Mouse (Mus musculus): Measurements from ENCODE around the gene Ociad2. TPM values are rescaled to one million over a fixed set of nuclear protein-coding genes. Genes with fewer than 3 reads are reported as not detected.

The Ociad2 gene
- total RNA-seq, 1 experiment from 2014 or later = not detected

DNA sequence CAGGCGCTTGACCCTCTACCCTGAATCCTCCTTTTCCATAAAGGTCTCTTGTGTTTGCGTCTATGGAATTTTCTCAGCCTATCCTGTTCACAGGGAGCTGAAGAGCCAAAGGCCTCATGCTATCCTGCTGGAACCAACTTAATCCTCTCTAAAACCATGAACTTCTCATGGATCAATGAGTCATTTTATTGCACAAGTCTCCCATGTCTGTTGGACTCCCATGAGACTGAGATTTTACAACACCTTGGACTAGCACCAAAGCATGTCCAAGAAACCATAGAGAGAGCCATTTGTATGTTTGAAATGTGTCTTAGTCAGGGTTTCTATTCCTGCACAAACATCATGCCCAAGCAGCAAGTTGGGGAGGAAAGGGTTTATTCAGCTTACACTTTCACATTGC lies 26.2 kb downstream of the Ociad2 start:
- ATAC-seq (replicated peaks; ENCODE audit: insufficient number of reproducible peaks, low FRiP score, low TSS enrichment, poor library complexity, severe bottlenecking) = no peak

DNA sequence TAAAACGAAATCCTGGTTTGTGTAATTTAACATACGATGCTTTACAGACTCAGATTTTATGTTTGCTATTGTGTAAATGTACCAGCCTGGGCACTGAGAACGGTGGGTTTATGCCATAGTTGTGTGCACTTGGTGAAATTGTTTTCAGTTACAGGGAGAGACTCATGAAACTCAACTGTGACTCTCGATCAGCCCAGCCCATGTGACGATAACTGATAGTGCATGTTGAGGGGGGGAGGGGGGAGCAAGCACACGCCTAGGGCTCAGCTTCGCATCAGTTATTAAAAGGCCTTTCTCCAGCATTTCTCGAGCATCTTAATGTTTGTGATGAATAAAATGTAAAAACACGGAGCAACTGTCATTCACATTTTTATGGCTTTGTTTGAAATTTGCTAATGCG lies 27.2 kb downstream of the Ociad2 start:
- no peak for ATAC-seq (replicated peaks; ENCODE audit: insufficient number of reproducible peaks, low FRiP score, low TSS enrichment, poor library complexity, severe bottlenecking)

DNA sequence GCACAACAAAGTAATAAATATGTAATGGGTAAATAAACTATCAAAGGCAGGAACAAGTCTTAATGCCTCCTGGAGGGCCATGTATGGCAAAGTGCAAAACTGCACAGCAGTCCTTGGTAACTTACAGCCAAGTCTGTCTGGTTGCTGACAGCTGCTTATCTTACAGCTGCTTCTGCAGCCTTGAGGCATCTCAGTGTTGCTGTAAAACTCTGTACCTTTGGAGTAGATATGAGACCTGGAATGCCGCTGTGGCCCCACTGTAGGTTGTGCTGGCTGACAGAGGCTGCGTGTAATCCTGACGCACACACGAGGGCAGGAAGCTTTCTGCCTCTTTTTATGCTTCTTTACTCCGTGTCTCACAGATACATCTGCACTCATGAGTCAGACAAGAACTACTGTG lies 29.4 kb downstream of the Ociad2 start:
- ATAC-seq (replicated peaks; ENCODE audit: insufficient number of reproducible peaks, low FRiP score, low TSS enrichment, poor library complexity, severe bottlenecking) = no peak

DNA sequence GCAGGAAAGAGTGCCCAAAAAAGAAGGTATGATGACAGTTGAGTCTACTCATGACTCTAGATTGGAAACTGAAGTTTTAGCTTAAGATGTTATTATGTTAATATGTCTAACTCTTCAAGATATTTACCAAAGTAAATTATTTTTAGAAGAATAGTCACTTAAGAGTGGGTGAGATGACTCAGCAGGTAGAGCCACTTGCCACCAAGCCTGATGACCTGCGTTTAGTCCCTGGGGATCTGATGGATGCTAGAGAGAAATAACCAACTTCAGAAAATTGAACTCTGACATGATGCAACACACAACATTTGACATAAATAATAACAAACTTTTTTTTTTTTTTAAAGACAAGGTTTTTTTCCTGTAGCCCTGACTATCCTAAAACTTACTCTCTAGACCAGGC lies 30.4 kb downstream of the Ociad2 start:
- ATAC-seq (replicated peaks; ENCODE audit: insufficient number of reproducible peaks, low FRiP score, low TSS enrichment, poor library complexity, severe bottlenecking) = no peak

DNA sequence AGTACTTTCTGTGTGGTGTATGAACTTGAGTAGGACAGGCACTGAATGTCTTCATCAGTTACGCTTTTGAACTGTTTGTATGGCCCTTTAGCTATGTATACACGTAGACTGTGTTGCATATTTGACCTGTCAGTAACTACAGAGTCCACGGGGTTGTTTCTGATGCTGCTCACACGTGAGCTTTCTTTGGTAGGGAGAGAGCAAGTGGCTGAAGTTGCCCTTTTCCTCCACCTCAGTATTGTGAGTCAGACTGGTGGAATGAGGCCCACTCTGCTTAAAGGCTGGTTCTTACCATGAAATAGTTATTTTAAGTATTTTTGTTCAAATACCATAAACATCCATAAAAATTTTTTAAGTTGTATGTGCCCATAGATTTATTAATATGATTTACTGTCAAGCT lies 31.3 kb downstream of the Ociad2 start:
- ATAC-seq (replicated peaks; ENCODE audit: insufficient number of reproducible peaks, low FRiP score, low TSS enrichment, poor library complexity, severe bottlenecking) = no peak

DNA sequence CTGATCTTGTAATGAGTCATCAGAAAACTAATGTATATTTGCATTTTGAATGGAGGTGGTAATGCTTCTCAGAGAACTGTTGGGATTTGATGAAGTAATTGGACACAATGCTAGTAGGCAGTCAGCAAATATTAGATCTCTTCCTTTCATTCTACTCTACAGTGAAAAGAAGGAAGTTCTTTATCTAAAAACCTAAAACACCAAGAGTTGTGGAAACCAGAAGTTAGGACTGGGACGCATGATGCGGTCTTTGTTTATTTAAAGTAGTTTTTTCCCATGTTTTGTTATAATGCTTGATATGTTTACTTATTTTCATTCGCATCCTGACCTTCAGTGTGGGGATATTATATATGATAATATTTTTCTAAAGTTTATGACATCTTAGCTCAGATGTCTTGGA lies 33.5 kb downstream of the Ociad2 start:
- no peak for ATAC-seq (replicated peaks; ENCODE audit: insufficient number of reproducible peaks, low FRiP score, low TSS enrichment, poor library complexity, severe bottlenecking)

DNA sequence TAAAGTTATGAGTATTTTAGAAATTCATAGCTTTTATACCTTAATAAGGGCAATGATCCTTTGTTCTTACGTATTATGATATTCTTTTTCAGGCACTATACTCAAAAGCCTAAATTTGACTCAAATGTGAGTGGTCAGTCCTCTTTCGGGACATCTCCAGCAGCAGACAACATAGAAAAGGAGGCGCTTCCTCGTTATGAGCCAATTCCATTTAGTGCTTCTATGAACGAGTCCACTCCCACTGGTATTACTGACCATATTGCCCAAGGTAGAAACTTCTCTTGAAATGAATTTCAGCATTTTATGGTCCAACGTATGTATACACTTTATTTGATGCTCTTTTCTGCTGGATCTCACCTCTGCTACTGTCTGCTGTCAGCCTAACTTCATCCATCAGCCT lies 34.3 kb downstream of the Ociad2 start:
- ATAC-seq (replicated peaks; ENCODE audit: insufficient number of reproducible peaks, low FRiP score, low TSS enrichment, poor library complexity, severe bottlenecking) = no peak

DNA sequence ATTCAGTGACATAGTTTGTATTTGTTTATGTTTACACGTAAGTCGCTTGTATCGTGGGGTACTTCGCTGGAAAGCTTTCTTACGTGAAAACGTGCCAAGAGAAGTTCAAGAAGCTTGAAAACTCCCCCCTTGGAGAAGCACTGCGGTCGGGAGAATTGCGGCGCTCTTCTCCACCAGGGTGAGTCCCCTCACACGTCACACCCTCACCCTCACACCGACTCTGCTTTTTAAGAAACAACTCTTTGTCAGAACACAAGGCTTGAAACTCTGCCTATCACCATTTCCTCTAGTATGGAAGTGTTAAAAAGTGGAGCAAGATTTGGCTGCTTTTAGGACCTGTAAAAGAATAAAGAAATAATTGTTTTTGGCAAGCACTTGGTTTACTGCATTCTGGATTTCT lies 36.3 kb downstream of the Ociad2 start:
- ATAC-seq (replicated peaks; ENCODE audit: insufficient number of reproducible peaks, low FRiP score, low TSS enrichment, poor library complexity, severe bottlenecking) = no peak

DNA sequence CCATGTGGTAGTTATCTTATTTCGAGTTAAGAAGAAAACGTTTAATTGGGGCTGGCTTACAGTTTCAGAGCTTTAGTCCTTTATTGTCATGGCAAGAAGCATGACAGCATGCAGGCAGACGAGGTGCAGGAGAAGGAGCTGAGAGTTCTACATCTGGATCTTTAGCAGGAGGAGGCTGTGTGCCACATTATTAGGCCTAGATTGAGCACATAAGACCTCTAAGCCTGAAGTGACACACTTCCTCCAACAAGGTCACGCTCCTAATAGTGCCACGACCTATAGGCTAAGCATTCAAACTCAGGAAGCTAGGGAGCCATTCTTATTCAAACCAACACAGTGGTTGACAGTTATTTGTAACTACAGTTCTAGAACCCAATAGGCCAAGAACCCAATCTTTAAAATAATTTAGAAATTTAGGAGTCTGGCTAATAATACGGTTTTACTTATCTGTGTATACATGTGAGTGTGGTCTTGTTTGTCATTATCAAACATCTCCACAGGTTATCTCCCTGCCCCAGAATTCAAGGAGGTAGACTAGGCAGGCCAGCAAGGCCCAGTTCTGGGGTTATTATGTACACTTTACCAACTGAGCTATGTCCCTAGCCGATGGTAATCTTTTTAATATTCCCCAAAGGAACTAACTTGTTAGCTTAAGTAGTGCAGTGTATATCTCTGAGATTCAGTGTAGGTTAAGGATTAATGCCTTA lies 39.1 kb downstream of the Ociad2 start:
- ATAC-seq (replicated peaks; ENCODE audit: insufficient number of reproducible peaks, low FRiP score, low TSS enrichment, poor library complexity, severe bottlenecking) = no peak

DNA sequence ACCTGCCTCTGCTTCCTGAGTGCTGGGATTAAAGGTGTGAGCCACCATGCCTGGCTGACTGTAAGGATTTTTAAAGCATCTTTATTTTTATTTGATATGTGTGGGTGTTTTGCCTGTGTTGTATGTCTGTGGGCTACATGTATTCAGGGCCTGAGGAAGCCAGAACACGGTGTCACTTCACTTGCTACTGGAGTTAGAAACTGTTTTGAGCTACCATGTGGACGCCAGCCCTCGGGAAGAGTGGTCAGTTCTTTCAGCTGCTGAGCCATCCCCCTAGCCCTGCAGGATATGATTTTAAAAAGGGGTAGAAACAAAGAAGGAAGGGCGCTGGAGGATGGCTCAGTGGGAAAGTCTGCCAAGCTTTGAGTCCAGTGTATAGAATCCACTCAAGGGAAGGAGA lies 44.9 kb downstream of the Ociad2 start:
- ATAC-seq (replicated peaks; ENCODE audit: insufficient number of reproducible peaks, low FRiP score, low TSS enrichment, poor library complexity, severe bottlenecking) = no peak

DNA sequence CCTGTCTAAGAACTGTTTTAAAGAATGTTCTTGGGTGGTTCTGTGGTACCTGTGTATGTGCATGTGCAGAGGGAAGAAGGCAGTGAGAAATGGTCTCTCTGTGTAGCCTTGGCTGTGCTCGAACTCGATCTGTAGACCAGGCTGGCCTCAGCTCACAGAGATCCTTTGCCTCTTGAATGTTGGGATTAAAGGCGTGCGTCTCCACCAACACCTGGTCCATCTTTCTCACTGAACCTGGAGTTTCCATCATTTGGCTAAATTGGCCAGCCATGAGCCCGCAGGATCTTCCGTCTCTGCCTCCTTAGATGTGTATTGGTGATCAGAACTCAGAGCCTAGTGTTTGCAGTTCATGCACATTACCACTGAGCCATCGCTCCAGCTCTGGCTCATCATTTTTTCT lies 45.8 kb downstream of the Ociad2 start:
- no peak for ATAC-seq (replicated peaks; ENCODE audit: insufficient number of reproducible peaks, low FRiP score, low TSS enrichment, poor library complexity, severe bottlenecking)

DNA sequence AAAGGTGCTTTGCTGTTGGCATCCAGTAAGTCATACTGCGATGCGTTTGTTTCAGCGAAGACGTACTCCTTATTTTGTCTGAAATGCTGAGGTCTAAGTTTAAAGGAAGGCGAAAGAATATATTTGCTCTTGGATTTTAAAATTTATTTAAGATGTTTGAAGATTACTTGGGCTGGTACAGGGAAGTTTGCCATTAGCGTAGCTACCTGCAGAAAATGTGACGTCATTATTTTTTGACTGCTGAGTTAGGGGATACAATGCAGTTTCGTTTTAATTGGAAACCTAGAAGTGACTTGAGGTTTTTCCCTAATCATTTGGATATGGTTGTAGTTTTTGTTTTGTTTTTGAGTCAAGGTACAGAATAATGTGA lies 47.4 kb downstream of the Ociad2 start:
- ATAC-seq (replicated peaks; ENCODE audit: insufficient number of reproducible peaks, low FRiP score, low TSS enrichment, poor library complexity, severe bottlenecking) = no peak

DNA sequence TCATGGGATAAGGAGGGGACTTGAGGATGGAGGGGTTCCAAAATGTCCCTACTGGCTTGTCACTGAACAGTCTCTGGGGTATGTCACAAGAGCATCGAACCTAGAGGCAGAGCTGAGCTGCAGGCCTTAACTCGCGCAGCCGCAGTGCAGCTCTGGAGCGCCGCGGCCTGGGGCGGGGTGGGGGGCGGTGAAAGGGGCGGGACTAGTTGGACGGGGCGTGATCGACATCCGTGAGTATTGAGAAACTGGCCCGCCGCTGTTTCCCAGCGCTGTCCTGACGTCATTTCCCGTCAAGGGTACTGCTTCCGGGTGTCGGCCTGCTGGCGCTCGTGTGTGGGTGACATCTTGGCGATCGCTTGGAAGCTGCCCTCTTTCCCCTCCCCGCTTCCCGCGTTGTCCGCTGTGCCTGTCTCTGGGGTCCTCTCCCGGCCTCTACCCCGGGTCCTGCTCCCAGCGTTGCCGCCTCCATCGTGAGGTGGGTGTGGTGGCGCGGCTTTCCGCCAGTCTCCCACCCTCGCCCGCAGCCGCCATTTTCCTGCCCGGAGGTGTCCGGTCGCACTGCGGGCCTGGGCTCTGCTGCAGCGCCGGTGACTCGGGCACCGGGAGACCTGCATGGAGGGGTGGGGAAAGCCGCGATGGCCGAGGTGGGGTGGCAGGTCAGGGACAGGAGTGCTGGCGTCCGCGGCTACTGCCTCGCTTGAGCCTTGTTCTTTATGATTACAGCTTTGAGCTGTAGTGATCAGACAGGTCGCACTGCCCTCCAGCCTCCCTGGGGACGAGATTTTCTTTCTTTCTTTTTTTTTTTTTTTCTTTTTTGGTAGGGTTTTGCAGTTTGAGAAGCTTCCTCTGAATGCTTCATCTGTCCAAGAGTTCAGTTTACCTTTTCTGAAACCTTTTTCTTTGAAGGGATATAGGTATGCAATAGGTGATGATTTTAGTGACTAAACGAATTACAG lies 48.0 kb downstream of the Ociad2 start, which contains the start of gene Ociad1:
Gene Ociad1 (plus strand): TSS at position 283 of the 956 bp plus-strand sequence.
- peak; percentile 98 for ATAC-seq (replicated peaks; ENCODE audit: insufficient number of reproducible peaks, low FRiP score, low TSS enrichment, poor library complexity, severe bottlenecking)

DNA sequence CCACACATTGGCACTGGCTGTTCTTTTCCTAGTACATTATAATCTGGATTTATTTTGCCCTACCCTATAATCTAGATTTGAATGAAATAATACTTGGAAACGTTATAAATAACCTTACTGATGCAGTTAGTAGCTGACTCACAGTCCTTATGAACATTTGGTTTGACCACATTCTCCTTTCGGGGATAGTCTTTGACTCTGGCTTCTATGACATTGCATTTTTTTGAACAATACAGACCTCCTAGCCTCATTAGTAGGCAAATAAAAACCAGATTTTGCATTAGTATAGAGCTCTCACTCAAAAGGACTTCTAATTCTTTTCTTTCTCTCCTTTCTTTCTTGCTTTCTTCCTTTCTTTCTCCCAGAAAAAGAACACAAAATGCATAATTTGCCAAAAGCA lies 50.9 kb downstream of the Ociad2 start:
- no peak for ATAC-seq (replicated peaks; ENCODE audit: insufficient number of reproducible peaks, low FRiP score, low TSS enrichment, poor library complexity, severe bottlenecking)

DNA sequence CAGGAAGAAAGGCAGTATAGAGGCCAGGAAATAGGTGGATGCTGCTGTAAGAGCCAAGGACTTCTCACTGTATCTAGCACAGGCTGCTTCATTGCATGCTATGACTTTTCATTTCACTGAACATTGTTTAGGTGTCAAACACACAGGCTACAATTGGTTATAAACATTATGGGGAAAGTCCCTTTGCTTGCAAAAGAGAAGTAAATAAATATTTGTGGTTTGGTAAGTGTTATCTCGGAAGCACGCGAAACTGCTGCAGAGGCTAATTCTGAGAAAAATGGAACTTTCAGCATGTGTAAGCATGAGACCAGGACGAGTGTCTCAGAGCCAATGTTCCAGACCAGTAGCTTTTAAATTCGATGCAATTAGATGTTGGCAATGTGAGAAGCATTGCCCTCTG lies 54.2 kb downstream of the Ociad2 start:
- ATAC-seq (replicated peaks; ENCODE audit: insufficient number of reproducible peaks, low FRiP score, low TSS enrichment, poor library complexity, severe bottlenecking) = peak; percentile 53

DNA sequence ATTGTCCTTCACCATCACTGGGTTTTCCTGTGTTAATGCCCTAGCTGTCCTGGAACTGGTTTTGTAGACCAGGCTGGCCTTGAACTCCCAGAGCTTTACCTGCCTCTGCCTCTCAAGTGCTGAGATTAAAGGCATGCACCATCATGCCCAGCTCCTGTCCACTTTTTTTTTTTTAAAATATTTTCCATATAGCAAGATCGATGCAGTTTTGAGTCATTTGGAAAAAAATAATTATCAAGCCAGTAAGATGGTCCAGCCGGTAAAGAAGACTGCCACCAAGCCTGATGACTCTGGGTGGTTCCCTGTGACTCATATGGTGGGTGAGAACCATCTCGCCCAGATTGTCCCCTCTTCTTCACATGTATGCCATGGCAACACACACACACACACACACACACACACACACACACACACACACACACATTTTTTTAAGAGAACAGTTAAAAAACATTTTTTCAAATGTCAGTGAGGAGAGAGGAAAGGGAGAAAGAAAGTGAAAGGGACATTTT lies 55.3 kb downstream of the Ociad2 start:
- no peak for ATAC-seq (replicated peaks; ENCODE audit: insufficient number of reproducible peaks, low FRiP score, low TSS enrichment, poor library complexity, severe bottlenecking)

DNA sequence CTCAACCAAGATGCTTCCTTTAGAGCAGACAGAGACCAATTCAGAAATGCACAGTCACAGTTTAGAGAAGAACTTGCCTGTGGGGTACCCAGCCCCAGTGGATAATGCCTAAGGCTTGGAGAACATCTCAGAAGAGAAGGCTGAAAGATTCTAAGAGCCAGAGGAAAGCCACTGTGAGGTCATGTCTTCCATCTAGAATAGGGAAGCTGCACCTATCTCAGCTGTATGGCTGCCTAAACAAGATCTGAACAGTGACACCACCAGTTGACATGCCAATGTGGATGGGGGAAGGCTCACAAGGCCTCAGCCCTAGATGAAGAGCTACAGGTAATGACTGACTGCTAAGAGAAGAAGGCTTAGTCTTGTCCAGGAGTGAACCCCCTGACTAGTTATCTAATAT lies 56.8 kb downstream of the Ociad2 start:
- ATAC-seq (replicated peaks; ENCODE audit: insufficient number of reproducible peaks, low FRiP score, low TSS enrichment, poor library complexity, severe bottlenecking) = no peak

DNA sequence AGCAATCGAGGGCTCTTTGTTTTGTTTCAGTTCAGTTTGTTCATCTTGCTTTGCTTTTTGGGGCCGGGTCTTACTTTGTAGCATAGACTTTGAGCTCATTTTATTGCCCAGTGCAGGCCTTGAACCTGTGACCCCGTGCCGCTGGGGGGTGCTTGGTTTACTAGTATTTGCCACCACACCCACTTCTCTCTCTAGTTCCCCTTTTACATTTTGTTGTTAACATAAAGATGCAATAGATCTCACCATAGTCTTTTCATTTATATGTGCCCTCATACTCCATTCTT lies 60.3 kb downstream of the Ociad2 start:
- no peak for ATAC-seq (replicated peaks; ENCODE audit: insufficient number of reproducible peaks, low FRiP score, low TSS enrichment, poor library complexity, severe bottlenecking)

DNA sequence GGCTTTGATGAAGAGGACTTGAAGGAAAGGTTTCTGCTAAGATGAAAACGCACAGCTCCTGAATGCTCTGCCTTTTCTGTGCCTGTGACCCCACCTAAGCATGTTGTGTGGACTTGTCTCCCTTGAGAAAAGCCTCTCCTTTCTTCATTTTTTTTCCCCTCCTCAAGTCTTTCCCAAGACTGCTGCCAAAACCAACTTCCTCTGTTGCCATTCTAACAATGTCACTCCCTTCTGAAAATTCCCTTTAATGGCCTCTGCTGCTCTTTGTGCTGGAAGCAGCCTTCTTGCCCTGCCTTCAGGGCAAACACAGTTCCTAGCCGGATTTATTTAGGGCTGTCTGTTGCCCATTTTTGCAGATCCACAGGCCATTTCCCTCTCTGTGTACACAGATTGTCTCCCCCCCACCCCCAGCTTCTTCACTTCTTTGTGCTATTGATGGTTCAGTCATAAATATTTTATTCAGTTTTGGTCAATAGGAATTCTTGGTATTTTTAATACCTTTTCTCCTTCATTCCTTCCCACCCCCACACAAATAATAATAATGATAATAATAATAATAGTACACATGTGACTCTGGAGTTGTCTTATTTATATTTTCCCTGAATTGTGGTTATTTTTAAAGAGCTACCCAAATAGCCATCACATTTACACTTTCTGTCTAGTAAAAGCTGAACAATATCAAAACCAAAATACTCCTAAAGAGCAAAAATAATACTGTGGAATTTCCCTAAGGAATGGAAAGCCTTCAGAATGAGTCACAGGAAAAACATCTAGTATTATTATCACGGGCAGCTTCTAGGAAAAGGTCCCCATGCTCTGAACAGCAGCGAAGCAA lies 60.9 kb downstream of the Ociad2 start:
- no peak for ATAC-seq (replicated peaks; ENCODE audit: insufficient number of reproducible peaks, low FRiP score, low TSS enrichment, poor library complexity, severe bottlenecking)

Data from monocyte, adult 5-6 weeks (primary cell).